Mouse (Mus musculus): ENCODE data around the gene Olfr495. TPM values are rescaled to one million over a fixed set of nuclear protein-coding genes. Genes with fewer than 3 reads are reported as not detected.

Olfr495 gene
- not detected in 2 replicates for total RNA-seq (2012; rRNA removed)

DNA sequence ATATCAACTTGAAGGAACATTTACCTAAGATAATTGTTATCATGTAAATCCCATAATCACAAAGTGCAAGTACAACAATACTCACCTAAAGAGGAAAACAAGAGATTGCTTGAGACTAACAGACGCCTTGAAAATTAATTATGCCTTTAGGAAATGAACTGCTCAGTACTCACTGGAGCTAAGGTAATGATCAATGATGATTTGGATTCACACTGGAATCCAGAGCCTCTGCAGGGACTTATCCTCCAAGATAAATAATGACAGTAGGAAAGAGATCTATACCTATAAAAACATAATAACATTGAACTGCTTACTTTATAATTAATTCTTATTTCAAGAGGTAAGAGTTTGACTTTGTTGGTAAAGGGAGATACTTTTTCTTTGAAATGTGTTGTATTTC is at the start of gene Olfr495:
Gene Olfr495, plus strand, starts transcription at position 301 of the 400 bp plus-strand sequence.
- Histone ChIP-seq H3K4me3 (ENCODE audit: insufficient read depth in 1 of 2, low read depth in 1 of 2, low read length in 2 of 2, poor library complexity in 1 of 2, severe bottlenecking in 1 of 2) (no peak within 1 kb of the TSS), H3K36me3 (ENCODE audit: control insufficient read depth, insufficient read depth, low read length, poor library complexity, severe bottlenecking) (no peaks in the 10 kb centered on the region), H3K9ac (ENCODE audit: insufficient read depth, low read depth, low read length, poor library complexity, severe bottlenecking) (no peak within 1 kb of the TSS), H3K27ac (ENCODE audit: insufficient read depth, low read depth, low read length, poor library complexity, severe bottlenecking) (no peak within 1 kb of the TSS), H3K9me3 (ENCODE audit: control insufficient read depth, insufficient read depth, low read depth, low read length) (no peaks in the 10 kb centered on the region), H3K4me1 (ENCODE audit: control insufficient read depth in 2 of 2, insufficient read depth in 2 of 2, low read length in 2 of 2, poor library complexity in 1 of 2) (no peaks in the 10 kb centered on the region)
- no peak for DNase-seq (ENCODE audit: low read depth, low spot score)
- TF ChIP-seq MAFK (IDR thresholded peaks at IDR 0.05; ENCODE audit: insufficient read depth, low read depth, low read length) (no peak), CHD2 (IDR thresholded peaks at IDR 0.05; ENCODE audit: low read depth, low read length) (no peak), ZC3H11A (IDR thresholded peaks at IDR 0.05; ENCODE audit: borderline replicate concordance, low read depth, low read length) (no peak), ZNF384 (IDR thresholded peaks at IDR 0.05; ENCODE audit: low read depth, low read length) (no peak), HCFC1 (IDR thresholded peaks at IDR 0.05; ENCODE audit: borderline replicate concordance, insufficient read depth, low read length) (no peak)
- in situ Hi-C loops (cut with MboI; ENCODE audit: low sequenced_read_pairs in 2 of 2, unreplicated experiment in 2 of 2), result no loop called here

DNA sequence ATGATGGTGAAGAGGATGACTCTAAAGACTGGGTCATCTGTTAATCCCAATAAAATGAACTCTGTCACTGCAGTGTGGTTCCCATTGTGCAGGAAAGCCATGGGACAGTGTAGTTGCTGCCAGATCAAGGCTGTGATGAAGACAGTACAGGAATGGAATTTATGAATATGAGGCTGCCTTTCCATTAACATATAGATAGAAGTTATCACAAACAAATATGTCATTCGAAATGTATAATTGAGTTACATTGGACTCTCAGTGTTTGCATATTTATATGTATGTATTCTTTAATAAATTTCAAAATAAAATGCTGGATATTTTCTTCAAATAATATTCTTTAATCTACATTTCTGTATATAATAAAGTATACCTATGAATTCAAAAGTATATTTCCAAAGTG is 46.1 kb upstream of the Olfr495 start, which contains the start of gene Olfr493:
Gene Olfr493, minus strand, starts transcription at position 101 of the 400 bp plus-strand sequence.
- no peak for TF ChIP-seq MAFK (IDR thresholded peaks at IDR 0.05; ENCODE audit: insufficient read depth, low read depth, low read length)
- no peak for TF ChIP-seq ZC3H11A (IDR thresholded peaks at IDR 0.05; ENCODE audit: borderline replicate concordance, low read depth, low read length)
- TF ChIP-seq HCFC1 (IDR thresholded peaks at IDR 0.05; ENCODE audit: borderline replicate concordance, insufficient read depth, low read length), result no peak
- no peak for TF ChIP-seq ZNF384 (IDR thresholded peaks at IDR 0.05; ENCODE audit: low read depth, low read length)
- no peak for TF ChIP-seq CHD2 (IDR thresholded peaks at IDR 0.05; ENCODE audit: low read depth, low read length)
- H3K9me3 ChIP-seq (ENCODE audit: control insufficient read depth, insufficient read depth, low read depth, low read length), result no peaks in the 10 kb centered on the region
- in situ Hi-C loops (cut with MboI; ENCODE audit: low sequenced_read_pairs in 2 of 2, unreplicated experiment in 2 of 2), result no loop called here

DNA sequence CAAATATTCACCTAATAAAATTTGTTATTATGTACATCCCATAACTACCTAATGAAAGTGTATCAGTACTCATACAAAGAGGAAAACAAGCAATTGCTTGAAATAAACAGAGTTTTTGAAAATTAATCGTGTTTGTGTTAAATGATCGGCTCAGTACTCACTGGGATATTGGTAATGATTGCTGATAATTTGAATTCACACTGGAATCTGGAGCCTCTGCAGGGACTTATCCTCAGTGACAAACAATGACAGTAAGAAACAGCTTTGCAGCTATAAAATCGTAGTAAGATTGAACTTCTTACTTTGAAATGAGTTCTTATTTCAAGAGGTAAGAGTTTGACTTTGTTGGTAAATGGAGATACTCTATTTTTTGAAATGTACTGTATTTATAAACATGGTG is 27.9 kb upstream of the Olfr495 start, which contains the start of gene Olfr494:
Gene Olfr494, plus strand, starts transcription at position 301 of the 400 bp plus-strand sequence.
- no peak within 1 kb of the TSS for H3K27ac ChIP-seq (ENCODE audit: insufficient read depth, low read depth, low read length, poor library complexity, severe bottlenecking)
- no peak for TF ChIP-seq ZNF384 (IDR thresholded peaks at IDR 0.05; ENCODE audit: low read depth, low read length)
- no peak for TF ChIP-seq MAFK (IDR thresholded peaks at IDR 0.05; ENCODE audit: insufficient read depth, low read depth, low read length)
- no peak for TF ChIP-seq CHD2 (IDR thresholded peaks at IDR 0.05; ENCODE audit: low read depth, low read length)
- TF ChIP-seq ZC3H11A (IDR thresholded peaks at IDR 0.05; ENCODE audit: borderline replicate concordance, low read depth, low read length), result no peak
- TF ChIP-seq HCFC1 (IDR thresholded peaks at IDR 0.05; ENCODE audit: borderline replicate concordance, insufficient read depth, low read length), result no peak
- H3K36me3 ChIP-seq (ENCODE audit: control insufficient read depth, insufficient read depth, low read length, poor library complexity, severe bottlenecking), result no peaks in the 10 kb centered on the region
- no peak for DNase-seq (ENCODE audit: low read depth, low spot score)
- no peaks in the 10 kb centered on the region for H3K9me3 ChIP-seq (ENCODE audit: control insufficient read depth, insufficient read depth, low read depth, low read length)
- H3K4me1 ChIP-seq (ENCODE audit: control insufficient read depth in 2 of 2, insufficient read depth in 2 of 2, low read length in 2 of 2, poor library complexity in 1 of 2), result no peaks in the 10 kb centered on the region
- in situ Hi-C loops (cut with MboI; ENCODE audit: low sequenced_read_pairs in 2 of 2, unreplicated experiment in 2 of 2), result no loop called here
- H3K9ac ChIP-seq (ENCODE audit: insufficient read depth, low read depth, low read length, poor library complexity, severe bottlenecking), result no peak within 1 kb of the TSS
- H3K4me3 ChIP-seq (ENCODE audit: insufficient read depth in 1 of 2, low read depth in 1 of 2, low read length in 2 of 2, poor library complexity in 1 of 2, severe bottlenecking in 1 of 2), result no peak within 1 kb of the TSS

More for the DNA sequence above, 46.1 kb upstream of the Olfr495 start, which contains the start of gene Olfr493:
- H3K4me3 ChIP-seq (ENCODE audit: insufficient read depth in 1 of 2, low read depth in 1 of 2, low read length in 2 of 2, poor library complexity in 1 of 2, severe bottlenecking in 1 of 2), result no peak within 1 kb of the TSS
- no peak within 1 kb of the TSS for H3K27ac ChIP-seq (ENCODE audit: insufficient read depth, low read depth, low read length, poor library complexity, severe bottlenecking)
- DNase-seq (ENCODE audit: low read depth, low spot score), result no peak
- no peaks in the 10 kb centered on the region for H3K4me1 ChIP-seq (ENCODE audit: control insufficient read depth in 2 of 2, insufficient read depth in 2 of 2, low read length in 2 of 2, poor library complexity in 1 of 2)
- no peak within 1 kb of the TSS for H3K9ac ChIP-seq (ENCODE audit: insufficient read depth, low read depth, low read length, poor library complexity, severe bottlenecking)
- H3K36me3 ChIP-seq (ENCODE audit: control insufficient read depth, insufficient read depth, low read length, poor library complexity, severe bottlenecking), result no peaks in the 10 kb centered on the region

DNA sequence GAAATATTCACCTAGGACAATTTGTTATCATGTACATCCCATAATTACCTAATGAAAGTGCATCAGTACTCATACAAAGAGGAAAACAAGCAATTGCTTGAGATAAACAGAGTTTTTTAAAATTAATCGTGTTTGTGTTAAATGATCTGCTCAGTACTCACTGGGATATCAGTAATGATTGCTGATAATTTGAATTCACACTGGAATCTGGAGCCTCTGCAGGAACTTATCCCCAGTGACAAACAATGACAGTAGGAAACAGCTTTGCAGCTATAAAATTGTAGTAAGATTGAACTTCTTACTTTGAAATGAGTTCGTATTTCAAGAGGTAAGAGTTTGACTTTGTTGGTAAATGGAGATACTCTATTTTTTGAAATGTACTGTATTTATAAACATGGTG is 27.2 kb downstream of the Olfr495 start, which contains the start of gene Olfr497:
Gene Olfr497, plus strand, starts transcription at position 301 of the 400 bp plus-strand sequence.
- in situ Hi-C loops (cut with MboI; ENCODE audit: low sequenced_read_pairs in 2 of 2, unreplicated experiment in 2 of 2), result no loop called here
- TF ChIP-seq ZC3H11A (IDR thresholded peaks at IDR 0.05; ENCODE audit: borderline replicate concordance, low read depth, low read length), result no peak
- TF ChIP-seq HCFC1 (IDR thresholded peaks at IDR 0.05; ENCODE audit: borderline replicate concordance, insufficient read depth, low read length), result no peak
- no peak for TF ChIP-seq ZNF384 (IDR thresholded peaks at IDR 0.05; ENCODE audit: low read depth, low read length)
- TF ChIP-seq MAFK (IDR thresholded peaks at IDR 0.05; ENCODE audit: insufficient read depth, low read depth, low read length), result no peak
- no peak for TF ChIP-seq CHD2 (IDR thresholded peaks at IDR 0.05; ENCODE audit: low read depth, low read length)
- Histone ChIP-seq H3K36me3 (ENCODE audit: control insufficient read depth, insufficient read depth, low read length, poor library complexity, severe bottlenecking) (no peaks in the 10 kb centered on the region), H3K4me3 (ENCODE audit: insufficient read depth in 1 of 2, low read depth in 1 of 2, low read length in 2 of 2, poor library complexity in 1 of 2, severe bottlenecking in 1 of 2) (no peak within 1 kb of the TSS), H3K27ac (ENCODE audit: insufficient read depth, low read depth, low read length, poor library complexity, severe bottlenecking) (no peak within 1 kb of the TSS), H3K9me3 (ENCODE audit: control insufficient read depth, insufficient read depth, low read depth, low read length) (no peaks in the 10 kb centered on the region), H3K4me1 (ENCODE audit: control insufficient read depth in 2 of 2, insufficient read depth in 2 of 2, low read length in 2 of 2, poor library complexity in 1 of 2) (no peaks in the 10 kb centered on the region), H3K9ac (ENCODE audit: insufficient read depth, low read depth, low read length, poor library complexity, severe bottlenecking) (no peak within 1 kb of the TSS)
- DNase-seq (ENCODE audit: low read depth, low spot score), result no peak

Other genes starting within 250 kb of the Olfr495 start
- gene Olfr485, start 233.3 kb upstream of the Olfr495 start, total RNA-seq (2012; rRNA removed), result not detected in 2 replicates
- gene Olfr486, start 220.4 kb upstream of the Olfr495 start, total RNA-seq (2012; rRNA removed), result not detected in 2 replicates
- not detected in 2 replicates for gene Olfr487, start 178.5 kb upstream of the Olfr495 start, total RNA-seq (2012; rRNA removed)
- gene Olfr488, start 134.8 kb upstream of the Olfr495 start, total RNA-seq (2012; rRNA removed), result not detected in 2 replicates
- gene Olfr490, start 104.2 kb upstream of the Olfr495 start, total RNA-seq (2012; rRNA removed), result not detected in 2 replicates
- not detected in 2 replicates for gene Olfr491, start 79.7 kb upstream of the Olfr495 start, total RNA-seq (2012; rRNA removed)
- gene Olfr492, start 69.5 kb upstream of the Olfr495 start, total RNA-seq (2012; rRNA removed), result not detected in 2 replicates
- not detected in 2 replicates for gene Olfr493, start 46.2 kb upstream of the Olfr495 start, total RNA-seq (2012; rRNA removed)
- not detected in 2 replicates for gene Olfr494, start 27.8 kb upstream of the Olfr495 start, total RNA-seq (2012; rRNA removed)
- gene Olfr497, start 27.3 kb downstream of the Olfr495 start, total RNA-seq (2012; rRNA removed), result not detected in 2 replicates
- not detected in 2 replicates for gene Olfr498, start 72.2 kb downstream of the Olfr495 start, total RNA-seq (2012; rRNA removed)
- not detected in 2 replicates for gene Olfr502, start 131.9 kb downstream of the Olfr495 start, total RNA-seq (2012; rRNA removed)
- 0.36 TPM in 1 of 2 replicates, not detected in the other for gene Olfr503, start 151.4 kb downstream of the Olfr495 start, total RNA-seq (2012; rRNA removed)
- gene Olfr504, start 172.6 kb downstream of the Olfr495 start, total RNA-seq (2012; rRNA removed), result not detected in 2 replicates
- not detected in 2 replicates for gene Olfr506, start 217.6 kb downstream of the Olfr495 start, total RNA-seq (2012; rRNA removed)
- not detected in 2 replicates for gene Olfr507, start 228.6 kb downstream of the Olfr495 start, total RNA-seq (2012; rRNA removed)
- gene Olfr508, start 236.8 kb downstream of the Olfr495 start, total RNA-seq (2012; rRNA removed), result not detected in 2 replicates

All from ES-E14 (cell line).